Mouse (Mus musculus): ENCODE data around the gene Prom2.

Gene Prom2

GRCm38 (mm10) chr2:127541185-127541584 lies at the start of gene Prom2:
TSS of gene Prom2 (minus strand) at chr2:127541467.
- no peak for DNase-seq (ENCODE audit: low spot score)

GRCm38 (mm10) chr2:127590840-127591239 lies 49.6 kb upstream of the Prom2 start:
- DNase-seq (ENCODE audit: low spot score): peak; percentile 18

GRCm38 (mm10) chr2:127590204-127590603 lies 48.9 kb upstream of the Prom2 start:
- DNase-seq (ENCODE audit: low spot score): peak; percentile 52

- no peak for DNase-seq (ENCODE audit: low spot score)
Measured at GRCm38 (mm10) chr2:127588897-127589296, 47.6 kb upstream of the Prom2 start.

GRCm38 (mm10) chr2:127587514-127587844 lies 46.2 kb upstream of the Prom2 start:
- no peak for DNase-seq (ENCODE audit: low spot score)

GRCm38 (mm10) chr2:127586694-127587513 lies 45.6 kb upstream of the Prom2 start, which contains the start of the genes Zfp661 and Mrps5:
TSS of gene Zfp661 (minus strand) at chr2:127587094.
TSS of gene Mrps5 (plus strand) at chr2:127587222.
- DNase-seq (ENCODE audit: low spot score): peak; percentile 82

- peak; percentile 91 for DNase-seq (ENCODE audit: low spot score)
Measured at GRCm38 (mm10) chr2:127584436-127584858, 43.2 kb upstream of the Prom2 start.

- no peak for DNase-seq (ENCODE audit: low spot score)
Measured at GRCm38 (mm10) chr2:127573322-127573721, 32.1 kb upstream of the Prom2 start.

- peak; percentile 78 for DNase-seq (ENCODE audit: low spot score)
Measured at GRCm38 (mm10) chr2:127559070-127559966, 18.1 kb upstream of the Prom2 start.

- DNase-seq (ENCODE audit: low spot score): no peak
Measured at GRCm38 (mm10) chr2:127551078-127551477, 9.8 kb upstream of the Prom2 start.

GRCm38 (mm10) chr2:127550446-127550845 lies 9.2 kb upstream of the Prom2 start:
- DNase-seq (ENCODE audit: low spot score): no peak

GRCm38 (mm10) chr2:127549711-127550110 lies 8.4 kb upstream of the Prom2 start:
- DNase-seq (ENCODE audit: low spot score): no peak

GRCm38 (mm10) chr2:127548342-127549074 lies 7.2 kb upstream of the Prom2 start:
- no peak for DNase-seq (ENCODE audit: low spot score)

GRCm38 (mm10) chr2:127541697-127542096 lies 430 bp upstream of the Prom2 start:
- no peak for DNase-seq (ENCODE audit: low spot score)

GRCm38 (mm10) chr2:127539494-127539893 lies 1.8 kb downstream of the Prom2 start:
- DNase-seq (ENCODE audit: low spot score): no peak

GRCm38 (mm10) chr2:127537548-127537947 lies 3.7 kb downstream of the Prom2 start:
- no peak for DNase-seq (ENCODE audit: low spot score)

GRCm38 (mm10) chr2:127535363-127535762 lies 5.9 kb downstream of the Prom2 start:
- DNase-seq (ENCODE audit: low spot score): no peak

- DNase-seq (ENCODE audit: low spot score): no peak
Measured at GRCm38 (mm10) chr2:127532379-127532778, 8.9 kb downstream of the Prom2 start.

- DNase-seq (ENCODE audit: low spot score): no peak
Measured at GRCm38 (mm10) chr2:127531592-127531991, 9.7 kb downstream of the Prom2 start.

- no peak for DNase-seq (ENCODE audit: low spot score)
Measured at GRCm38 (mm10) chr2:127530418-127530817, 10.8 kb downstream of the Prom2 start.

- DNase-seq (ENCODE audit: low spot score): no peak
Measured at GRCm38 (mm10) chr2:127525004-127525775, 16.1 kb downstream of the Prom2 start.

Data from testis, postnatal 14 days (tissue).